Mouse (Mus musculus) stomach, embryonic 14.5 days (tissue): Measurements from ENCODE around the gene Ipmk. TPM values are rescaled to one million over a fixed set of nuclear protein-coding genes. Genes with fewer than 3 reads are reported as not detected.

ENCODE experiments used
- ATAC-seq: fragments of 200-750 bp; cut with Nextera tagmentation; 2 replicates; pipeline ENCODE4 v1.8.0; 2017; ENCODE audit warnings: low read depth, moderate TSS enrichment; ENCODE audit not compliant: insufficient number of reproducible peaks, insufficient read depth, low FRiP score
- H3K27ac ChIP-seq: fragments of 300-500 bp; sonication (generic); 2 replicates; pipeline ENCODE4 v1.5.1; 2014; ENCODE audit warnings: mild to moderate bottlenecking, low read length, moderate library complexity, mixed read lengths
- H3K27me3 ChIP-seq: fragments of 300-500 bp; sonication (generic); 2 replicates; pipeline ENCODE4 v1.6.1; 2014; ENCODE audit warnings: low read length, control low read depth, mixed read lengths; ENCODE audit not compliant: control insufficient read depth, insufficient read depth
- H3K36me3 ChIP-seq: fragments of 300-500 bp; sonication (generic); 2 replicates; pipeline ENCODE4 v1.6.1; 2014; ENCODE audit warnings: mild to moderate bottlenecking, control low read depth, low read length, moderate library complexity, mixed read lengths; ENCODE audit not compliant: control insufficient read depth, insufficient read depth
- H3K4me1 ChIP-seq: fragments of 300-500 bp; sonication (generic); 2 replicates; pipeline ENCODE4 v1.6.1; 2014; ENCODE audit warnings: low read length, control low read depth, mixed read lengths; ENCODE audit not compliant: control insufficient read depth, insufficient read depth
- H3K4me2 ChIP-seq: fragments of 300-500 bp; sonication (generic); replicated peaks from 2 replicates; pipeline ENCODE4 v1.6.1; 2014; ENCODE audit warnings: low read depth, low read length, control low read depth
- H3K4me3 ChIP-seq: fragments of 300-500 bp; sonication (generic); 2 replicates; pipeline ENCODE4 v1.5.1; 2014; ENCODE audit warnings: low read depth, low read length, control low read depth
- H3K9ac ChIP-seq: fragments of 300-500 bp; sonication (generic); replicated peaks from 2 replicates; pipeline ENCODE4 v1.6.1; 2014; ENCODE audit warnings: low read depth, mild to moderate bottlenecking, control low read depth, low read length, moderate library complexity, mixed read lengths
- H3K9me3 ChIP-seq: fragments of 300-500 bp; sonication (generic); 2 replicates; pipeline ENCODE4 v1.6.1; 2016; ENCODE audit warnings: low read depth, low read length, control low read depth; ENCODE audit not compliant: control insufficient read depth
- WGBS: fragments of 180-500 bp; shearing (Covaris S2); extraction: QIAGEN DNeasy Blood & Tissue Kit; methylation state at CpG from one replicate; pipeline ENCODE4 v1.1.7; 2014; 5-methylcytosine and 5-hydroxymethylcytosine counted together
- polyA plus RNA-seq: library from polyadenylated mRNA; unstranded; fragments of >200 nt; fragmentation: Nextera tagmentation; extraction: Ambion mirVana; gene quantifications from 2 replicates; pipeline ENCODE4 v1.2.1, GENCODE M21; 2014

Gene Ipmk
- polyA plus RNA-seq, 1 experiment from 2014 or later, result 11.2 TPM

- no peak overlapping the region for H3K4me3 ChIP-seq
These were observed 31.1 kb upstream of the Ipmk start for GRCm38 (mm10) chr10:71316497-71316896.

GRCm38 (mm10) chr10:71323669-71324068 lies 23.9 kb upstream of the Ipmk start:
- H3K4me1 ChIP-seq, result no peaks in the 10 kb centered on the region
- no peaks in the 10 kb centered on the region for H3K36me3 ChIP-seq
- WGBS, result 83% methylated on average over 8 of the region's 8 CpGs
- no peak overlapping the region for H3K4me2 ChIP-seq
- H3K27ac ChIP-seq, result no peak overlapping the region
- no peak overlapping the region for H3K9ac ChIP-seq
- ATAC-seq, result 0 out of 2 replicates have a peak, but pooled peaks have one; percentile 37
- no peaks in the 10 kb centered on the region for H3K9me3 ChIP-seq
- H3K27me3 ChIP-seq, result no peaks in the 10 kb centered on the region
- H3K4me3 ChIP-seq, result no peak overlapping the region

More at GRCm38 (mm10) chr10:71316497-71316896, 31.1 kb upstream of the Ipmk start:
- Histone ChIP-seq H3K4me2 (no peak overlapping the region), H3K4me1 (no peaks in the 10 kb centered on the region), H3K9me3 (no peaks in the 10 kb centered on the region), H3K27ac (no peak overlapping the region), H3K36me3 (no peaks in the 10 kb centered on the region), H3K27me3 (no peaks in the 10 kb centered on the region), H3K9ac (no peak overlapping the region)
- ATAC-seq, result no peak
- 59% methylated on average over 7 of the region's 7 CpGs for WGBS

GRCm38 (mm10) chr10:71326123-71326522 lies 21.4 kb upstream of the Ipmk start:
- WGBS, result 75% methylated on average over 7 of the region's 7 CpGs
- peaks cover 12% of the 10 kb centered on the region; the same call in 1 of the 2 replicates for H3K36me3 ChIP-seq

GRCm38 (mm10) chr10:71326789-71327188 lies 20.8 kb upstream of the Ipmk start:
- H3K9ac ChIP-seq, result no peak overlapping the region
- no peaks in the 10 kb centered on the region for H3K27me3 ChIP-seq
- WGBS, result 13% methylated on average over 7 of the region's 7 CpGs
- no peak for ATAC-seq
- H3K4me1 ChIP-seq, result no peaks in the 10 kb centered on the region
- peaks cover 12% of the 10 kb centered on the region; the same call in 1 of the 2 replicates for H3K36me3 ChIP-seq
- H3K9me3 ChIP-seq, result no peaks in the 10 kb centered on the region
- no peak overlapping the region for H3K4me3 ChIP-seq
- no peak overlapping the region for H3K4me2 ChIP-seq
- H3K27ac ChIP-seq, result no peak overlapping the region

More at GRCm38 (mm10) chr10:71326123-71326522, 21.4 kb upstream of the Ipmk start:
- no peaks in the 10 kb centered on the region for H3K9me3 ChIP-seq
- H3K4me2 ChIP-seq, result no peak overlapping the region
- H3K4me3 ChIP-seq, result no peak overlapping the region
- no peaks in the 10 kb centered on the region for H3K4me1 ChIP-seq
- no peak overlapping the region for H3K9ac ChIP-seq
- H3K27me3 ChIP-seq, result no peaks in the 10 kb centered on the region
- no peak for ATAC-seq
- H3K27ac ChIP-seq, result no peak overlapping the region

GRCm38 (mm10) chr10:71327386-71327785 lies 20.2 kb upstream of the Ipmk start:
- no peak overlapping the region for H3K4me2 ChIP-seq
- no peaks in the 10 kb centered on the region for H3K9me3 ChIP-seq
- H3K36me3 ChIP-seq, result peaks cover 12% of the 10 kb centered on the region; the same call in 1 of the 2 replicates
- 76% methylated on average over 10 of the region's 10 CpGs for WGBS
- no peaks in the 10 kb centered on the region for H3K4me1 ChIP-seq
- H3K9ac ChIP-seq, result no peak overlapping the region
- no peak overlapping the region for H3K27ac ChIP-seq
- ATAC-seq, result no peak
- no peaks in the 10 kb centered on the region for H3K27me3 ChIP-seq
- no peak overlapping the region for H3K4me3 ChIP-seq

- no peak overlapping the region for H3K4me3 ChIP-seq
- H3K27ac ChIP-seq, result no peak overlapping the region
- ATAC-seq, result no peak
- H3K9ac ChIP-seq, result no peak overlapping the region
- H3K27me3 ChIP-seq, result no peaks in the 10 kb centered on the region
- H3K4me1 ChIP-seq, result no peaks in the 10 kb centered on the region
- no peak overlapping the region for H3K4me2 ChIP-seq
- H3K9me3 ChIP-seq, result no peaks in the 10 kb centered on the region
- peaks cover 12% of the 10 kb centered on the region; the same call in 1 of the 2 replicates for H3K36me3 ChIP-seq
- WGBS, result 87% methylated on average over 6 of the region's 6 CpGs
These were observed 19.2 kb upstream of the Ipmk start for GRCm38 (mm10) chr10:71328382-71328781.

GRCm38 (mm10) chr10:71328870-71329269 lies 18.7 kb upstream of the Ipmk start:
- H3K9me3 ChIP-seq, result no peaks in the 10 kb centered on the region

GRCm38 (mm10) chr10:71329295-71329694 lies 18.3 kb upstream of the Ipmk start:
- H3K9ac ChIP-seq, result no peak overlapping the region
- no peak for ATAC-seq
- 88% methylated on average over 6 of the region's 6 CpGs for WGBS

More at GRCm38 (mm10) chr10:71328870-71329269, 18.7 kb upstream of the Ipmk start:
- WGBS, result 89% methylated on average over 5 of the region's 5 CpGs
- H3K4me1 ChIP-seq, result no peaks in the 10 kb centered on the region
- no peaks in the 10 kb centered on the region for H3K27me3 ChIP-seq
- no peak overlapping the region for H3K27ac ChIP-seq
- no peak overlapping the region for H3K4me3 ChIP-seq
- H3K4me2 ChIP-seq, result no peak overlapping the region
- peaks cover 16% of the 10 kb centered on the region for H3K36me3 ChIP-seq
- H3K9ac ChIP-seq, result no peak overlapping the region
- no peak for ATAC-seq

GRCm38 (mm10) chr10:71330070-71330469 lies 17.5 kb upstream of the Ipmk start:
- no peak overlapping the region for H3K9ac ChIP-seq
- ATAC-seq, result no peak
- H3K36me3 ChIP-seq, result peaks cover 20% of the 10 kb centered on the region
- no peaks in the 10 kb centered on the region for H3K27me3 ChIP-seq
- H3K27ac ChIP-seq, result no peak overlapping the region
- WGBS, result 92% methylated on average over 12 of the region's 12 CpGs
- no peaks in the 10 kb centered on the region for H3K4me1 ChIP-seq
- H3K9me3 ChIP-seq, result no peaks in the 10 kb centered on the region
- no peak overlapping the region for H3K4me2 ChIP-seq
- H3K4me3 ChIP-seq, result no peak overlapping the region

More at GRCm38 (mm10) chr10:71329295-71329694, 18.3 kb upstream of the Ipmk start:
- H3K27me3 ChIP-seq, result no peaks in the 10 kb centered on the region
- no peak overlapping the region for H3K4me2 ChIP-seq
- H3K9me3 ChIP-seq, result no peaks in the 10 kb centered on the region
- no peak overlapping the region for H3K4me3 ChIP-seq
- H3K36me3 ChIP-seq, result peaks cover 20% of the 10 kb centered on the region
- H3K27ac ChIP-seq, result no peak overlapping the region
- H3K4me1 ChIP-seq, result no peaks in the 10 kb centered on the region
